Mouse (Mus musculus) kidney, embryonic 14.5 days (tissue): ENCODE measurements around the gene Dazl. TPM values are rescaled to one million over a fixed set of nuclear protein-coding genes. Genes with fewer than 3 reads are reported as not detected.

Source experiments
- ATAC-seq: fragments of 200-750 bp; cut with Nextera tagmentation; 2 replicates; pipeline ENCODE4 v1.8.0; 2017; ENCODE audit warnings: moderate number of reproducible peaks, mild to moderate bottlenecking, moderate TSS enrichment, moderate library complexity; ENCODE audit not compliant: low FRiP score, low TSS enrichment
- H3K27ac ChIP-seq: fragments of 300-500 bp; sonication (generic); 2 replicates; pipeline ENCODE4 v1.5.1; 2014; ENCODE audit warnings: low read depth, mild to moderate bottlenecking, low read length, moderate library complexity, mixed read lengths
- H3K27me3 ChIP-seq: fragments of 300-500 bp; sonication (generic); 2 replicates; pipeline ENCODE4 v1.6.1; 2014; ENCODE audit warnings: mild to moderate bottlenecking, low read length; ENCODE audit not compliant: control insufficient read depth, insufficient read depth
- H3K36me3 ChIP-seq: fragments of 300-500 bp; sonication (generic); 2 replicates; pipeline ENCODE4 v1.6.1; 2014; ENCODE audit warnings: low read length, mixed read lengths; ENCODE audit not compliant: control insufficient read depth, insufficient read depth
- H3K4me1 ChIP-seq: fragments of 300-500 bp; sonication (generic); 2 replicates; pipeline ENCODE4 v1.6.1; 2014; ENCODE audit warnings: low read length, mixed read lengths; ENCODE audit not compliant: control insufficient read depth, insufficient read depth
- H3K4me2 ChIP-seq: fragments of 300-500 bp; sonication (generic); replicated peaks from 2 replicates; pipeline ENCODE4 v1.6.1; 2014; ENCODE audit warnings: low read depth, mild to moderate bottlenecking, low read length
- H3K4me3 ChIP-seq: fragments of 300-500 bp; sonication (generic); 2 replicates; pipeline ENCODE4 v1.5.1; 2014; ENCODE audit warnings: mild to moderate bottlenecking, low read length
- H3K9ac ChIP-seq: fragments of 300-500 bp; sonication (generic); 2 replicates; pipeline ENCODE4 v1.6.1; 2014; ENCODE audit warnings: low read depth, mild to moderate bottlenecking, low read length, moderate library complexity
- H3K9me3 ChIP-seq: fragments of 300-500 bp; sonication (generic); 2 replicates; pipeline ENCODE4 v1.6.1; 2016; ENCODE audit warnings: low read length; ENCODE audit not compliant: control insufficient read depth
- WGBS: fragments of 180-500 bp; shearing (Covaris S2); extraction: QIAGEN DNeasy Blood & Tissue Kit; methylation state at CpG from one replicate; pipeline ENCODE4 v1.1.7; 2014; 5-methylcytosine and 5-hydroxymethylcytosine counted together
- polyA plus RNA-seq: library from polyadenylated mRNA; unstranded; fragments of >200 nt; fragmentation: Nextera tagmentation; extraction: Ambion mirVana; gene quantifications from 2 replicates; pipeline ENCODE4 v1.2.1, GENCODE M21; 2014

The Dazl gene
- polyA plus RNA-seq, 1 experiment from 2014 or later = not detected

DNA sequence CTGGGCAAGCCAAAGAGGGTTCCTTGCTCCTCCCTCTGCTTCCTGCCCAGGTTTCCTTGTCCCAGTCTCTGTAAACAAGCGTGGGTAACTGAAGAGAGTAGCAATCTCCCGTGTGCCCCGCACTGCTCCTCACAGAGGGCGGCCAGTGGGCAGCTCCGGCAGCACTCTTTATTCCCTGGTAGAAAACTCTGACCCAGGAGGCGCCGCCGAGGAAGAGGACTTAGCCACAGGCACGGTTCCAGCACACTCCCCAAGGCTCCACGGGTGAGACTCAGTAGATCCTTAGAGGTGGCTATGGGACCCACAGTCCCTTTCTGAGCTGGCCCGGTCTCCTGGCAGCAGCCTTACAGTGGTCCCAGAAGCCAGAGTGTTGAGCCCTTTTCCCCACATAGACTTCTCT lies 50.1 kb downstream of the Dazl start:
- 83% methylated on average over 11 of the region's 11 CpGs for WGBS
- Histone ChIP-seq H3K36me3 (no peaks in the 10 kb centered on the region), H3K4me2 (no peak overlapping the region), H3K4me1 (no peaks in the 10 kb centered on the region), H3K27me3 (no peaks in the 10 kb centered on the region), H3K27ac (no peak overlapping the region), H3K4me3 (no peak overlapping the region), H3K9ac (no peak overlapping the region), H3K9me3 (no peaks in the 10 kb centered on the region)
- ATAC-seq = no peak

DNA sequence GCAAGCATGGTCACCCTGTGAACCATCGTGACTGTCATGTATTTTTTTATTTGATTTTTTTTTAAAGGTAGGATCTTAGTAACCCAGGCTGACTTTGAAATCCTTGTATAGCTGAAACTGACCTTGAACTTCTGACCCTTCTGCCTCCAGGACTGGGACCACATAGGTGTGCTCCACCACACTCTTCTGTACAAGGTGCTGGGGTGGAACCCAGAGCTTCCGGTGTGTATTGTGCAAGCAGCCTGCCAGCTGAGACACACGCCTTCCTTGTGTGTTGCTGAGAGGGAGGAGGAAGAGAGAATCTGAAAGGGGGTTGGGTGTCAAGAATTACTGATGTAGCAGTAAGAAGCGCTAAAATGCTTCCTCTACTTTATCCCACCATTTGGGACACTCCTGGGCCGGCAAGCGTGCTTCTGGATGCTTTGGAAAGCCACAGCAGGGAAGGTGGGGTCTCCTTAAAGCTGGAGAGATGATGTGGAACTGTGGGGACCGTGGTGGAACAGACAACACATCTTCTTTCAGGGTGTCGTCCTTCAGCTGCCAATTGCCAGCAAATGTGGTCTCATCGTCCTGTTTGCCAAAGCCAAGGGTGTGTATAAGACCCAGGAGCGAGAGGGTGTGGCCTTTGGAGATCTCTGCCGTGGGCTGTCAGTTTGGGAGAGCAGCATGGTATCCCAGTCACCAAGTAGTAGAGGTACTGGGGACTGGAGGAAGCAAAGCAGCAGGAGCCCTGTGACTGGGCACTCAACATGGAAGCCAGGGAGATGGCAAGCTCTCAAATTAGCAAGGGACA lies 55.4 kb downstream of the Dazl start:
- no peaks in the 10 kb centered on the region for H3K36me3 ChIP-seq
- H3K4me3 ChIP-seq = no peak overlapping the region
- H3K27ac ChIP-seq = no peak overlapping the region
- 62% methylated on average over 11 of the region's 11 CpGs for WGBS
- H3K9ac ChIP-seq = no peak overlapping the region
- H3K4me1 ChIP-seq = no peaks in the 10 kb centered on the region
- no peaks in the 10 kb centered on the region for H3K9me3 ChIP-seq
- ATAC-seq = peak; percentile 24; the same call in 1 of the 2 replicates
- H3K27me3 ChIP-seq = no peaks in the 10 kb centered on the region
- H3K4me2 ChIP-seq = no peak overlapping the region

DNA sequence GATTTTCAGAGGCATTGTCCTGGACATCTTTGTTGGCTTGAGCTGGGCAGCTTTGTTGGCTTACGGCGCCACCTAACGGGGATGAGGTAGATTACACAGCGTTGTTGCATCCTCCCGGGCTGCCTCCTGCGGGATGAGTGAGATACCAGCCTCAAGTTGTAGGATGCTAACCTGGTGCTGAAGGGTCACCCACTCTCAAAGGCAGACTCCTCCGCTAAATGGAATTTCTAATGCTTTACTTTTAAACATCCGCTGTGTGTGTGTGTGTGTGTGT lies 56.1 kb downstream of the Dazl start:
- H3K9me3 ChIP-seq = no peaks in the 10 kb centered on the region
- H3K4me2 ChIP-seq = no peak overlapping the region
- H3K36me3 ChIP-seq = no peaks in the 10 kb centered on the region
- H3K27me3 ChIP-seq = no peaks in the 10 kb centered on the region
- H3K27ac ChIP-seq = no peak overlapping the region
- ATAC-seq = peak; percentile 63; the same call in 1 of the 2 replicates
- H3K4me3 ChIP-seq = no peak overlapping the region
- H3K9ac ChIP-seq = no peak overlapping the region
- WGBS = 9% methylated on average over 8 of the region's 8 CpGs
- no peaks in the 10 kb centered on the region for H3K4me1 ChIP-seq

DNA sequence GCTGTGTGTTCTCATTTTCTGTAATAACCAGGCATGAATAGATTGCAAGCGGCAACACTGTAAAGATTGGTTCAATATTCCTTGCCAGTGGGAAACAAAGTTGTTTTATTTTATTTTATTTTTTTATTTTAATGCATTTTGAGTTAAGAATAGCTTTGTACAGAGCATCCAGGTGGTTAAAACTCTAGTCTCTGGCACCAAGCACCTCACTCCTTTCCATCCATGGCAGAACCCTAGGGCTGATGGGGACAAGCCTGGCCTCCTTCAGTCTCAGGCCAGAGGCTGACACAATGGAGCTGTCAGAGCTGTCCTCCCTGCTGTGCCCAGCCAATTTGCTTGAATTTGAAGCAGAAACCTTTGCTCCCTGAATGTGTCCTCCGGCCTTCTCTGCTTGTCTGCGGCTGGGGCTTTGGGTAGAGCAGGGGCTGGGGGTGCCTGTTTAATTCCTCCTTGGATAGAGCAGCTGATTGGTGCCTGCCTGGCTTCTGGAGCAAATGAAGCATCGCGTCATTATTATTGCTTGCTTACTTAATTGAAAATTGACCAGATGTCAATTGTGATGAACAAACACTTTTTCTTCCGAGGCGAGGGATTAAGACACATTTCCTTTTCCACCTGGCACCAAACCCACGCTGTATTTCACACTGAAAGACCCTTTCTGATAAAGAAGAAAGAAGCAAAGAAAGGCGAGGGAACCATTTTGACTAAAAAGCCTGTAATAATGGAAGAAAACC lies 56.6 kb downstream of the Dazl start:
- 0 out of 2 replicates have a peak, but pooled peaks have one; percentile 20 for ATAC-seq
- no peak overlapping the region for H3K9ac ChIP-seq

DNA sequence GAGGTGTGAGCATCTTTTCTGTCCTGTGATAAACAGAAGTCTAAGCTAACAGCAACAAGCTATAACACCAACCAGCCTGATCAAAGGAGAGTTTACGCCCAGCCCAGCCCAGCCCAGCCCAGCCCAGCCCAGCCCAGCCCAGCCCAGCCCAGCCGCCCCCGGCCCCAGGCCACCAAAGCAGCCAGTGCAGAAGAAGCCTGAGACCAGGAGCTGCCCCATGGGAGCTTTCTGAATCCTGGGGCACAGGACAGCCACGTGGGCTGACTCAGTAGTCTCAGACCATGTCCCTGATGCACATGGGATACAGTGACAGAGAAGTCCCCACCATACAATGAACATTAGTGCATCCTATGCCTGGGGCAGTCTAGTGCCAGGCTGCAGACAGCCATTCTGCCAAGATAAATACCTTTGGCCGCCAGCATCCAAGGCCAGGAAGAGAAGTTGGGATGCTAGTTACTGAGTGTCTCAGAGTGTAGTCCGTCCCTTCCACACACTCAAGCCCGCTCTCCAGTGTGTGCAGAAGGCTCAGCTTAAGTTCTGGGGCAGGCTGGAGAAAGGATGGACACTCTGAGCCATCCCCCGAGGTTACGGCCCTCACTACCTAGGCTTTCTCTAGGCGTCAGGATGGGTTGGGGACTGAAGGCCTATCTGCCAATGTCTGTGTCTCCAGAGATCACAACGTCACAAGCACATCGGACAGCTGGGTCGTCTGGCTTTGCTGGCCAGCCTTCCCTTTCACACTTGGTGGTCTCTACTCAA lies 57.3 kb downstream of the Dazl start:
- no peak for ATAC-seq
- Histone ChIP-seq H3K27me3 (no peaks in the 10 kb centered on the region), H3K9me3 (no peaks in the 10 kb centered on the region), H3K27ac (no peak overlapping the region), H3K9ac (no peak overlapping the region), H3K36me3 (no peaks in the 10 kb centered on the region), H3K4me1 (no peaks in the 10 kb centered on the region), H3K4me2 (no peak overlapping the region), H3K4me3 (no peak overlapping the region)
- 55% methylated on average over 13 of the region's 13 CpGs for WGBS

More for the DNA sequence above, 56.6 kb downstream of the Dazl start:
- H3K27ac ChIP-seq = no peak overlapping the region
- H3K4me3 ChIP-seq = no peak overlapping the region
- WGBS = 57% methylated on average over 9 of the region's 9 CpGs
- H3K9me3 ChIP-seq = no peaks in the 10 kb centered on the region
- H3K27me3 ChIP-seq = no peaks in the 10 kb centered on the region
- H3K36me3 ChIP-seq = no peaks in the 10 kb centered on the region
- H3K4me1 ChIP-seq = no peaks in the 10 kb centered on the region
- no peak overlapping the region for H3K4me2 ChIP-seq

DNA sequence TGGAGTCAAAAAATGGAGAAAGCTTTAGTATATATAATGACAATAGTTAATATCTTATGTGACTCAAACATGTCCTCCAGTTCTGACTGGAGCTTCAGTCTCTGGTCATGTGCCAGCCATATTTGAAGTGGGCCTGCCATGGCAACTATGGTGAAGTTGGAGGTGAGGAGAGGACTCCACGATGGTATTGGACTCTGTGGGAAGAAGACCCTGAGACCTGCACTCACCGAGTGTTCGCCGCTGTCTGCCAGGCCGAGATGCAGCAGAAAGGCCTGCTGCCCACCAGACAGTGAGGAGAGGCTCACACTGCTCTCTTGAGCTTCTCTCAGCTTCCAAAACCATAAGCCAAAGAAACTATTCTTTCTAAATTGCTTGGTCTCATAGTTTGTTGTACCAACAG lies 59.5 kb downstream of the Dazl start:
- WGBS = 91% methylated on average over 5 of the region's 5 CpGs
- Histone ChIP-seq H3K36me3 (no peaks in the 10 kb centered on the region), H3K4me1 (no peaks in the 10 kb centered on the region)

DNA sequence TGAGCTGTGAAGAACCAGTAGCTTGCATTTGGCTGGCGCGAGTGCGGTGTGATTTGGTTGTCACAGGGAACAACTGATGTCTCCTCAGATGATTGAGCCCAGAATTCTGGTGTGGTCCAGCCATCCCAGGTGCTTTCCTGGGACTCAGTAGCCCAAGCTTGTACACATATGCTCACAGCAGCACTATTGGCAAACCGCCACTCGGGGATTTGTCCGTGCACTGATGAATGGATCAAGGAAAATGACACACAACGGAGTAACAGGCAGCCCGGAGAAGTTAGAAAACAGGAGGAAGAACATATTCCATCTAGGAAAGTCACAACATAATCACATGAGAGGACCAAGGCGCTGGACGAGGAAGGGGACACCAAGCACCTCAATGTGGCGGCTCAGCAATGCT lies 60.6 kb downstream of the Dazl start:
- Histone ChIP-seq H3K27me3 (no peaks in the 10 kb centered on the region), H3K4me2 (no peak overlapping the region), H3K27ac (no peak overlapping the region), H3K4me1 (no peaks in the 10 kb centered on the region), H3K36me3 (no peaks in the 10 kb centered on the region), H3K9me3 (no peaks in the 10 kb centered on the region), H3K9ac (no peak overlapping the region), H3K4me3 (no peak overlapping the region)
- WGBS = 93% methylated on average over 11 of the region's 11 CpGs
- ATAC-seq = no peak

More for the DNA sequence above, 59.5 kb downstream of the Dazl start:
- H3K4me3 ChIP-seq = no peak overlapping the region
- no peaks in the 10 kb centered on the region for H3K27me3 ChIP-seq
- no peak for ATAC-seq
- H3K27ac ChIP-seq = no peak overlapping the region
- no peaks in the 10 kb centered on the region for H3K9me3 ChIP-seq
- H3K9ac ChIP-seq = no peak overlapping the region
- H3K4me2 ChIP-seq = no peak overlapping the region

DNA sequence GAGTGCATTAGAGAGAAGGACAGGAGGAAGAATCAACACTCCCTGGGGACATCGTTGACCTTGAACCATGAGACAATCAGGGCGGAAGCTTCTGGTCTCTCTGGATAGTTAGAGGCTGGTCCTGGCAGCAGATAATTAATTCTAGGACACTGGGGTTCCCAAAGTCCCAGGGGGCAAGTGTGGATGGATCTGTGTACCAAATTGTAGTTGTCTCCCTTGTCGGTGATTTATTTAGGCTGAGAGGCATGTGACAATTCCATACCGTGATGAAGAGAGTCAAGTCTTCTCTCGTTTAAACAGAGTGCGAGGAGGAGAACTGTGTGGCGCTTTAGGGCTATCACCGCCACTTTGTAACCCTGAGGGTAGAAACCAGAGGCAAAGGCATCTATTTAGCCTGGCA lies 62.2 kb downstream of the Dazl start:
- no peaks in the 10 kb centered on the region for H3K36me3 ChIP-seq
- no peaks in the 10 kb centered on the region for H3K27me3 ChIP-seq
- no peak overlapping the region for H3K4me3 ChIP-seq
- H3K9me3 ChIP-seq = no peaks in the 10 kb centered on the region
- ATAC-seq = no peak
- H3K4me2 ChIP-seq = no peak overlapping the region
- 80% methylated on average over 8 of the region's 8 CpGs for WGBS
- H3K27ac ChIP-seq = no peak overlapping the region
- H3K4me1 ChIP-seq = no peaks in the 10 kb centered on the region
- H3K9ac ChIP-seq = no peak overlapping the region

DNA sequence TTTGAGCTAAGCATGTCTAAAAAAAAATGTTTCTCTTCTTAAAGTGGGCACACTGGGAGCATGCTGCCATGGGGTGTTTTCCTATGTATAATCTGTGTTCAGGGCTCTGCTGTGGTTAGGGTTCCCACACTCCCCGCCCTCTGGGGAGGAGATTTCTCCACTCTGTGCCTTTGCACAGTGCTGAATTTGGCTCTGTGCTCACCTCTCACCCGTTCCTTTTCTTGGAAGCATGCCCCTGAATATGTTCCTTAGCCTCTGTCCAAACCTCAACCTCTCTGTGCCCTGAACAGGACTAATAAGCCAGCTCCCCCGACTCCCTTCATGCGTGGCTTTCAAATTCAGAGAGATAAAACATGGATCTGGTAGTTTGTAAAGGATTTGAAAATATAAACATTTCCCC lies 63.9 kb downstream of the Dazl start:
- Histone ChIP-seq H3K4me1 (no peaks in the 10 kb centered on the region), H3K9ac (no peak overlapping the region), H3K27ac (no peak overlapping the region), H3K4me3 (no peak overlapping the region), H3K4me2 (no peak overlapping the region), H3K27me3 (no peaks in the 10 kb centered on the region), H3K36me3 (no peaks in the 10 kb centered on the region), H3K9me3 (no peaks in the 10 kb centered on the region)
- ATAC-seq = no peak
- WGBS = 61% methylated on average over 4 of the region's 4 CpGs
